Mouse (Mus musculus): ENCODE measurements around the gene Cant1. TPM values are rescaled to one million over a fixed set of nuclear protein-coding genes. Genes with fewer than 3 reads are reported as not detected.

Gene Cant1
- polyA plus RNA-seq, 1 experiment from 2014 or later: 7.8 TPM

GRCm38 (mm10) chr11:118427986-118428385 is 9.1 kb upstream of the Cant1 start, which contains the start of gene C1qtnf1:
TSS of gene C1qtnf1 (plus strand) at chr11:118428203.
- ATAC-seq (no peak), DNase-seq (no peak)
- Histone ChIP-seq H3K9me3 (ENCODE audit: low read length) (no peaks in the 10 kb centered on the region), H3K4me2 (ENCODE audit: low read depth, low read length) (peak within 1 kb of the TSS; percentile 42), H3K9ac (replicated peaks) (0 out of 2 replicates have a peak within 1 kb of the TSS, but pooled peaks have one; percentile 11), H3K27ac (ENCODE audit: low read depth) (peak within 1 kb of the TSS; percentile 55), H3K4me3 (ENCODE audit: low read depth, low read length) (peak within 1 kb of the TSS; percentile 12), H3K27me3 (ENCODE audit: insufficient read depth, low read length) (peaks cover 7% of the 10 kb centered on the region; the same call in 1 of the 2 replicates), H3K4me1 (ENCODE audit: insufficient read depth) (peaks cover 6% of the 10 kb centered on the region; the same call in 1 of the 2 replicates), H3K36me3 (replicated peaks; ENCODE audit: insufficient read depth, low read length) (no peaks in the 10 kb centered on the region)
- TF ChIP-seq CTCF (IDR thresholded peaks at IDR 0.05; ENCODE audit: low read depth): no peak
- TF ChIP-seq EP300 (IDR thresholded peaks at IDR 0.05; ENCODE audit: low read depth): no peak
- 2% methylated on average over 8 of the region's 8 CpGs for WGBS (ENCODE audit: insufficient replicate concordance)

- H3K9ac ChIP-seq (replicated peaks): no peak overlapping the region
- H3K27me3 ChIP-seq (ENCODE audit: insufficient read depth, low read length): peaks cover 7% of the 10 kb centered on the region; the same call in 1 of the 2 replicates
- no peak for DNase-seq
- H3K9me3 ChIP-seq (ENCODE audit: low read length): no peaks in the 10 kb centered on the region
- H3K4me1 ChIP-seq (ENCODE audit: insufficient read depth): peaks cover 6% of the 10 kb centered on the region; the same call in 1 of the 2 replicates
- no peaks in the 10 kb centered on the region for H3K36me3 ChIP-seq (replicated peaks; ENCODE audit: insufficient read depth, low read length)
- 17% methylated on average over 3 of the region's 3 CpGs for WGBS (ENCODE audit: insufficient replicate concordance)
- no peak overlapping the region for H3K4me3 ChIP-seq (ENCODE audit: low read depth, low read length)
- H3K27ac ChIP-seq (ENCODE audit: low read depth): 0 out of 2 replicates have a peak overlapping the region, but pooled peaks have one; percentile 18
- no peak for ATAC-seq
- no peak for TF ChIP-seq EP300 (IDR thresholded peaks at IDR 0.05; ENCODE audit: low read depth)
- TF ChIP-seq CTCF (IDR thresholded peaks at IDR 0.05; ENCODE audit: low read depth): no peak
- no peak overlapping the region for H3K4me2 ChIP-seq (ENCODE audit: low read depth, low read length)
Measured at GRCm38 (mm10) chr11:118427266-118427779, 8.4 kb upstream of the Cant1 start.

GRCm38 (mm10) chr11:118426765-118427164 is 7.9 kb upstream of the Cant1 start:
- H3K4me2 ChIP-seq (ENCODE audit: low read depth, low read length): no peak overlapping the region
- H3K9ac ChIP-seq (replicated peaks): no peak overlapping the region
- DNase-seq (no peak), ATAC-seq (no peak)
- peaks cover 7% of the 10 kb centered on the region; the same call in 1 of the 2 replicates for H3K27me3 ChIP-seq (ENCODE audit: insufficient read depth, low read length)
- no peak overlapping the region for H3K27ac ChIP-seq (ENCODE audit: low read depth)
- WGBS (ENCODE audit: insufficient replicate concordance): 56% methylated on average over 5 of the region's 5 CpGs
- H3K4me1 ChIP-seq (ENCODE audit: insufficient read depth): peaks cover 6% of the 10 kb centered on the region; the same call in 1 of the 2 replicates
- H3K9me3 ChIP-seq (ENCODE audit: low read length): no peaks in the 10 kb centered on the region
- no peak overlapping the region for H3K4me3 ChIP-seq (ENCODE audit: low read depth, low read length)
- H3K36me3 ChIP-seq (replicated peaks; ENCODE audit: insufficient read depth, low read length): no peaks in the 10 kb centered on the region
- TF ChIP-seq EP300 (IDR thresholded peaks at IDR 0.05; ENCODE audit: low read depth) (no peak), CTCF (IDR thresholded peaks at IDR 0.05; ENCODE audit: low read depth) (no peak)

- 48% methylated on average over 13 of the region's 13 CpGs for whole genome bisulfite sequencing (ENCODE audit: insufficient replicate concordance)
- H3K27ac ChIP-seq (ENCODE audit: low read depth): no peak overlapping the region
- no peak for DNase-seq
- H3K9ac ChIP-seq (replicated peaks): no peak overlapping the region
- peaks cover 5% of the 10 kb centered on the region; the same call in 1 of the 2 replicates for H3K27me3 ChIP-seq (ENCODE audit: insufficient read depth, low read length)
- no peak overlapping the region for H3K4me3 ChIP-seq (ENCODE audit: low read depth, low read length)
- TF ChIP-seq CTCF (IDR thresholded peaks at IDR 0.05; ENCODE audit: low read depth) (peak; percentile 21), EP300 (IDR thresholded peaks at IDR 0.05; ENCODE audit: low read depth) (no peak)
- ATAC-seq: no peak
- peaks cover 8% of the 10 kb centered on the region; the same call in 1 of the 2 replicates for H3K4me1 ChIP-seq (ENCODE audit: insufficient read depth)
- no peaks in the 10 kb centered on the region for H3K36me3 ChIP-seq (replicated peaks; ENCODE audit: insufficient read depth, low read length)
- H3K4me2 ChIP-seq (ENCODE audit: low read depth, low read length): no peak overlapping the region
- no peaks in the 10 kb centered on the region for H3K9me3 ChIP-seq (ENCODE audit: low read length)
Measured at GRCm38 (mm10) chr11:118424621-118425335, 5.9 kb upstream of the Cant1 start.

GRCm38 (mm10) chr11:118423266-118423971 is 4.5 kb upstream of the Cant1 start:
- Histone ChIP-seq H3K27ac (ENCODE audit: low read depth) (peak overlapping the region; percentile 39; the same call in 1 of the 2 replicates), H3K4me3 (ENCODE audit: low read depth, low read length) (peak overlapping the region; percentile 10; the same call in 1 of the 2 replicates), H3K9me3 (ENCODE audit: low read length) (no peaks in the 10 kb centered on the region), H3K36me3 (replicated peaks; ENCODE audit: insufficient read depth, low read length) (no peaks in the 10 kb centered on the region), H3K4me1 (ENCODE audit: insufficient read depth) (peaks cover 13% of the 10 kb centered on the region), H3K27me3 (ENCODE audit: insufficient read depth, low read length) (no peaks in the 10 kb centered on the region), H3K4me2 (ENCODE audit: low read depth, low read length) (peak overlapping the region; percentile 56), H3K9ac (replicated peaks) (no peak overlapping the region)
- no peak for ATAC-seq
- peak; percentile 78 for DNase-seq
- TF ChIP-seq EP300 (IDR thresholded peaks at IDR 0.05; ENCODE audit: low read depth) (no peak), CTCF (IDR thresholded peaks at IDR 0.05; ENCODE audit: low read depth) (peak; percentile 86)
- WGBS (ENCODE audit: insufficient replicate concordance): 11% methylated on average over 18 of the region's 18 CpGs

- Histone ChIP-seq H3K36me3 (replicated peaks; ENCODE audit: insufficient read depth, low read length) (0 out of 2 replicates have a peak, but pooled peaks cover 2% of the 10 kb centered on the region), H3K9ac (replicated peaks) (no peak overlapping the region), H3K9me3 (ENCODE audit: low read length) (no peaks in the 10 kb centered on the region), H3K4me1 (ENCODE audit: insufficient read depth) (peaks cover 20% of the 10 kb centered on the region), H3K27me3 (ENCODE audit: insufficient read depth, low read length) (no peaks in the 10 kb centered on the region), H3K4me2 (ENCODE audit: low read depth, low read length) (no peak overlapping the region), H3K4me3 (ENCODE audit: low read depth, low read length) (no peak overlapping the region), H3K27ac (ENCODE audit: low read depth) (no peak overlapping the region)
- TF ChIP-seq CTCF (IDR thresholded peaks at IDR 0.05; ENCODE audit: low read depth): no peak
- no peak for TF ChIP-seq EP300 (IDR thresholded peaks at IDR 0.05; ENCODE audit: low read depth)
- no peak for ATAC-seq
- DNase-seq: no peak
- WGBS (ENCODE audit: insufficient replicate concordance): 60% methylated on average over 7 of the region's 7 CpGs
Measured at GRCm38 (mm10) chr11:118420261-118420660, 1.4 kb upstream of the Cant1 start.
